In the genomic region with DNA sequence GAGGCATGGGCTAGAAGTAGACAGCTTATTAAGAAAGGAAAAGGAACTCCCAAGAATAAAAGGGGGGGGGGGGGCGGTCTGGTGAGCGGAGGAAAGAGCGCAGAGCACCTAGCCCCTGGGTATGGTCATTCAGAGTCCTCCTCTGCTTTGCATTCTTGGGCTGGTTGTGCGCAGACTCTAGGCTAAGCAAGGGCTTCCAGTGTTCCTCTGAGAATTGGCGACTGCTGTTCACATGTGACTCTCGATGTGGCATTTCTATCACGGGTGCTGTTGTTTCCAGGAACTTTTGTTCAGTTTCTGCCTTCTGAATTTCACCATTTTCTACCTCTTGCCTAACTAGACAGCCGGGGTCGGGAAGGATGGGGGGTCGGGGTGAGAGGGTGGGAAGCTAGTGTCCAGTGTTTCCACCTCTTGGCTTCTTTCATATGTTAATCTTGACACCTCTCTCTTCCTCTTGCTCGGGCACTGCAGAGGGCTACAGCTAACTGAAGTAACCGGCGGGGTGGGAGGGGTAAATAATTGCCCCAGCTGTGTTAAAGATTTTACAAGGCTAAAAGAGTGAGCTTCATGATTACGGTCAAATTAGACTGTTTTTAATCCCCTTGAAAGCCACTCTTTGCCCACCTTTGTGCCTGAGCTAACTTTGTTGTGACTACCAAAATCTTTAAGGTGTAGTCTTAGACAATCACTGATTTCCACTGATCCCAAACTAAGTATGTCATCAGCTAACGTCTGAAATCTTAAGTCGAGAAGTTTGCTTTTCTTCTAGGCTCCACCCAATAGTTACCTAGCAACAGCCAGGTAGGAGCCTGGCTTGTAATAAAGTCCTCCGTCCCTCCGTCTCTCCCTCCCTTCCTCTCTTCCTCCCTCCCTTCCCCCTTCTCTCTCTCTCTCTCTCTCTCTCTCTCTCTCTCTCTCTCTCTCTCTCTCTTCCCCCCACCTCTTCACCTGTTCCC, we compare ENCODE assay signal across 10 mouse cellular contexts.
DNase-seq lines count a peak whose midpoint lies in the region; ATAC-seq lines count a peak whose summit lies in the region.
"Had no signal": no experiment of that assay in that cellular context is flagged by ENCODE, and none has a peak within 500 bp of the region (broad histone marks: within the 10 kb centered on the region; RNA-seq: fewer than 3 reads in every experiment).

No protein-coding gene starts in this region.

- H3K27ac ChIP-seq in heart, embryonic 11.5 days (ENCODE audit: low read depth, low read length), result no peak overlapping the region
- no peak overlapping the region for H3K27ac ChIP-seq in hindbrain, embryonic 13.5 days
- H3K27ac ChIP-seq in midbrain, embryonic 15.5 days, result no peak overlapping the region

- intact Hi-C loops in heart, postnatal 10 days (cut with DNase I), result no loop called here
- intact Hi-C loops in gastrocnemius, postnatal 14 days (cut with DNase I; ENCODE audit: low total_unique reads), result no loop called here

- no peak overlapping the region for H3K4me3 ChIP-seq in heart, embryonic 11.5 days (ENCODE audit: low read depth, low read length)
- peak overlapping the region; percentile 16; the same call in 1 of the 2 replicates for H3K4me3 ChIP-seq in hindbrain, embryonic 13.5 days
- peak overlapping the region; percentile 6; the same call in 1 of the 2 replicates for H3K4me3 ChIP-seq in midbrain, embryonic 15.5 days

- H3K27me3 ChIP-seq in heart, embryonic 11.5 days (ENCODE audit: control insufficient read depth, insufficient read depth, low read length), result no peaks in the 10 kb centered on the region
- H3K27me3 ChIP-seq in hindbrain, embryonic 13.5 days, result peaks cover 9% of the 10 kb centered on the region; the same call in 1 of the 2 replicates
- H3K27me3 ChIP-seq in midbrain, embryonic 15.5 days (replicated peaks), result no peaks in the 10 kb centered on the region

- H3K9ac ChIP-seq in heart, embryonic 11.5 days (ENCODE audit: low read depth, low read length), result no peak overlapping the region
- no peak overlapping the region for H3K9ac ChIP-seq in hindbrain, embryonic 13.5 days
- H3K9ac ChIP-seq in midbrain, embryonic 15.5 days, result no peak overlapping the region

- WGBS in heart, embryonic 11.5 days (ENCODE audit: insufficient replicate concordance), result 10% methylated on average over 15 of the region's 18 CpGs
- WGBS in hindbrain, embryonic 13.5 days, result 4% methylated on average over 17 of the region's 18 CpGs
- WGBS in midbrain, embryonic 15.5 days, result 3% methylated on average over 18 of the region's 18 CpGs

- no peaks in the 10 kb centered on the region for H3K4me1 ChIP-seq in heart, embryonic 11.5 days (ENCODE audit: control insufficient read depth, insufficient read depth, low read length)
- H3K4me1 ChIP-seq in hindbrain, embryonic 13.5 days (replicated peaks), result peaks cover 22% of the 10 kb centered on the region
- peaks cover 21% of the 10 kb centered on the region for H3K4me1 ChIP-seq in midbrain, embryonic 15.5 days

- H3K4me2 ChIP-seq in heart, embryonic 11.5 days, result peak overlapping the region; percentile 33
- H3K4me2 ChIP-seq in hindbrain, embryonic 13.5 days, result peak overlapping the region; percentile 48
- peak overlapping the region; percentile 43 for H3K4me2 ChIP-seq in midbrain, embryonic 15.5 days

- H3K36me3 ChIP-seq in heart, embryonic 11.5 days (ENCODE audit: control insufficient read depth, insufficient read depth, low read length), result no peaks in the 10 kb centered on the region
- no peaks in the 10 kb centered on the region for H3K36me3 ChIP-seq in hindbrain, embryonic 13.5 days
- H3K36me3 ChIP-seq in midbrain, embryonic 15.5 days (replicated peaks), result no peaks in the 10 kb centered on the region

- no peaks in the 10 kb centered on the region for H3K9me3 ChIP-seq in heart, embryonic 11.5 days (replicated peaks; ENCODE audit: control insufficient read depth, low read length)
- H3K9me3 ChIP-seq in hindbrain, embryonic 13.5 days, result no peaks in the 10 kb centered on the region
- no peaks in the 10 kb centered on the region for H3K9me3 ChIP-seq in midbrain, embryonic 15.5 days

- no peak for ATAC-seq in heart, embryonic 11.5 days (replicated peaks; ENCODE audit: insufficient number of reproducible peaks, low FRiP score, low TSS enrichment)
- peak; percentile 66; the same call in 1 of the 2 replicates for ATAC-seq in hindbrain, embryonic 13.5 days (ENCODE audit: low FRiP score)
- peak; percentile 72; the same call in 1 of the 2 replicates for ATAC-seq in midbrain, embryonic 15.5 days (replicated peaks)

- no peak for DNase-seq in heart, postnatal 10 days
- DNase-seq in embryo, embryonic 10.5 days (ENCODE audit: low spot score), result peak; percentile 59
- no peak for DNase-seq in gastrocnemius, postnatal 14 days
- no peak for DNase-seq in layer of hippocampus, postnatal 14 days (ENCODE audit: low spot score in 2 of 2)
- no peak for DNase-seq in cerebellum, postnatal 36 days
- DNase-seq: adrenal gland, adult 8-10 months; layer of hippocampus, adult 9-11 months had no signal
